Mouse (Mus musculus): ENCODE results near the gene Timm17a.
A peak's percentile ranks its signal among the peaks of the same experiment; 100 is the strongest.

Timm17a gene

GRCm38 (mm10) chr1:135313284-135314031 lies at the start of gene Timm17a:
Gene Timm17a (minus strand): TSS chr1:135313778.
- peak; percentile 95 for DNase-seq

DNA sequence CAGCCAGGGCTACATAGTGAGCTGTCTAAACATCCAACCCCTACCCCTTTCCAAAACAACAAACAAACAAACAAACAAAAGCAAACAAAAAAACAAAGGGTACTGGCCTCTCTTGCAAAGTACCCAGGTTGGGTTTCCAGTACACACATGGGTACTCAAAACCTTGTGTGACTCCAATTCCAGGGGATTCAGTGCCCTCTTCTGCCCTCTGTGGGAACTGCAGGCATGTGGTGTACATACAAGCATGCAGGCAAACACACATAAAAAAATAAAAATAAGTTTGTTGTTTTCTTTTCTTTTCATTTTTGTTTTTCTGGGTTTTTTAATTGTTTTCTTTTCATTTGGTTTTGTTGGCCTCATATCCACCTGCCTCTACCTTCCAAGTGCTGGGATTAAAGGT lies 48.5 kb upstream of the Timm17a start:
- no peak for DNase-seq

DNA sequence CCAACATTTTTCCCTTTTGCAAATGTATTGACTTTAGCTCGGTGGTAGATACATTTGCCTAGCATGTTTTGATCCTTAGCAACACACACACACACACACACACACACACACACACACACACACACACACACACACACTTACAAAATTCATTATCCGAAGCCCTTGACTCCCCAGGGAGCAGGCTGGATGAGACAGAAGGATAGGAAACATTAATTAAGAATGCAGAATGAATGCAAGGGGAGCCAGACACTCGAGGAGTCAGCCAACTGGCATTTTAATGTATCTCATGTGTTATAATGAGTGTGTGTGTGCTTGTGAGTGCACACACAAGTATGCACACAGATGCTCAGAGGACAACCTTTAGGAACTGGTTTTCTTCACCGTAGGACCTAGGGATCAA lies 47.9 kb upstream of the Timm17a start:
- no peak for DNase-seq

DNA sequence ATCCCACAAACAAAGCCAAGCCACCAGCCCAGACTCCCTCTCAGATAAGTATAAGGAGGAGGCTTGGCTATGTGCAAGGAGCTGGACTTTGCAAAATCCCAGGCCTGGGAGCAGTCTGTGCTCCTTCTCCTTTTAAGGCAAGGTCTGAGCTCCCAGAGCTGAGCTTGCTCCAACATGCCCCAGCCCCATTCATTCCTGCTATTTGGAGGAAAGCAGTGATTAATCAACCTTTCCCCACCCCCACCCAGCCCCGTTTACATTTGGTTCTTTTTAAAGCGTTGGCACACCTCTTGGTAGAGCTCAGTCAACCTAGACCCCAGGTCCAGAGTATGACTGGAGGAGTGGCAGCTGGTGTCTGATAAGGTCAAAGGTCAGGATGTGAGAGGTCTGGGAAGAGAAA lies 45.5 kb upstream of the Timm17a start:
- no peak for DNase-seq

DNA sequence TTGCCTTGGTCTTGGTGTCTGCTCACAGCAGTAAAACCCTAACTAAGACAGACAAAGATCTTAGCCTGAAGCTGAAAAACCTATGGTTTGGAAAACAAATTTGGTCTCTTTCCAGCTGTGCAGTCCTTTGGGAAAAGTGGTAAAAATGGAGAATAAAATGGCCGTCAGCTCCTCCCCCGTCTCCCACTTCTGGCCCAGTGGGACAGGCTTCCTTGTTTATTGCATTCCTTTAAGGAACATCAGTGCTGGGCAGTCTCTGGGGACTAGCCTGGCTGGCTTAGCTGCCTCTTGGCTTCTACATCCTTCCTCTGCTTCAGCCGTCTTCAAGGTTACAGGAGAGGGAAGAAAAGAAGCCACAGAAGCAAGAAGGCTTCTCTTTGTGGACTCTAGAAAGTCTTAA lies 38.4 kb upstream of the Timm17a start:
- DNase-seq, result peak; percentile 26 to 28

DNA sequence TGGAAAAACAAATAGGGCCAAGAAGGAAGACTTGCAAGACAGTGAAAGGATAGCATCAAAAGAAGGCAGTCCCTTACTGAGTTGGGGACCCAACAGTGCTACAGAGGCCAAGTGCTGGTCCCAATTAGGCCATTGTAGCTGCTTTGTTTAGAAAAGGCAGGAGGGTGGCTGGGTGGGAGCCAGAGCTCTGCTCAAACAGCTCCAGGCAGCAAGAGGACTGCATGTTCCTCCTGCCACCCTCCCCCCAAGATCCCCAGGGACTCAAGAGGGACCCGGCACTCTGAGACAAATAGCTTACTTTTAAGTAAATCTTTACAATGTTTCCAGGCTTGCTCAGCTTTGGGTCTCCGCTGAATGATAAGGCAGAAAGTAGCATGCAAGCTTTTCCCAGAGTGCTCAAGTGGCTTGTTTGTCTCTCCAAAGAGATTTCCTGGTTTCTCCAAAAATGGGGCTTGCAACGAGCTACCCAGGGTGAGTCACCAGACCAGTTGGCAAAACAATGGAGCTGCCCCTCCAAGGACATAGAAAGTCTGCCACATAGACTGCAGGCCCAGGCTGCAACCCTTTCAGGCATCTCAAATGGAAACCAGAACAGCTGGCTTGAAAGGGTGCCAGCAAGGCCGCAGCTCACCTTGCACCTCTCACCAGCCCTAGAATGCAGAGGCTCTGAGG lies 34.1 kb upstream of the Timm17a start:
- DNase-seq, result no peak

DNA sequence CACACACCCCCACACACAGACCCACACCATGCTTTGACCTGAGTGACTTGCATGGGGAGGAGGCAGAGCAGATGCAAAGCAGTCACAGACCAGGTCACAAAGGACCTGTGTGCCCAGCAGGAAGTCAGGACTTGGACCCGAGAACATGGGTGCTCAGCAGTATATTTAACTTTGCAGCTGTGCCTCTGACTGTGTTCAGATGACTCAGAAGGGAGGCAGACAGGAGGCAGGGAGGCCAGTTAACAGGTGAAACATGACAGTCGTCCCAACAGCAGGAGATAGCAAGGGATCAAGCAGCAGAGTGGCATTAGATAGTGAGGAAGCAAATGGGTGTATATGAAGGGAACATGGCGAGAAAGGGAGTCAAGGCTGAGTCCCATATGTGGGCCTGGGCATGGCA lies 33.3 kb upstream of the Timm17a start:
- DNase-seq, result no peak

- DNase-seq, result no peak
Measured at GRCm38 (mm10) chr1:135344026-135344425, 30.4 kb upstream of the Timm17a start.

DNA sequence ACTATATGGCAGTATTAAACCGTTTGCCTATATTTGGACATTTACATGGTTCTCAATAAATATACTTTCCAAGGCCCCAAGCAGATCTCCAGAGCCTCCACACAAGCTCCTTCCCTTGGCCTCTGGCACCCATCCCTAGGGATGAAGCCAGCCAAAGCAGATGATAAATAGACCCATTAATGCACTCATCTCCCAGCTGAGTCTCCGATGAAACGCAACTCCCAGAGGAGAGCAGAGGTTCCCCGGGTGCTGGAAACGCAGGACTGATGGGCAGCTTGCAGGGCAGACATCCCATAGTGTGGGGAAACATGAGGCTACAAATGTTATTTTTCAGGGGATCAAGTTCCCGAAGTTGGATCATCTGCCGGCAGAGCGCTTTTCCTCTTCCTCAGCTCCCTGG lies 28.4 kb upstream of the Timm17a start:
- no peak for DNase-seq

- no peak for DNase-seq
Measured at GRCm38 (mm10) chr1:135330578-135330977, 17.0 kb upstream of the Timm17a start.

DNA sequence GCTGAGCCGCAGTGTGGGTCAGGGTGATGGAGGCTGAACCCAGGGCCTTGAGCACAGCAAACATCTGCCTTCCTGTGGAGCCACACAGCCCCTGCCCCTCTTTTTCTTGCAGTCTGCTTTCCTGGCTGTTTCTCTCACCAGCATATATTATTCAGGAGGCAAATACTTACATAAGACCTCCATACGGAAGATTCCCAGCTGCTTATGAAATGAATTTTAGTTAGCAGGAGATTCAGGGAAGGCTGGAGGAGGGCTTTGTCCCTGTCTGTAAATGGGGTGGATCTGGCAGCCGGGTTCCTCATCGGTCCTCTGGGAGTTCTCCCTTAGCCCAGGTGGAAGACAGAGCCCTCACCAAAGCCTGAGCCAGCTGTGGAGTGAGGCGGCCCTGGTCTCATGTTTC lies 14.8 kb upstream of the Timm17a start:
- DNase-seq, result no peak

- no peak for DNase-seq
Measured at GRCm38 (mm10) chr1:135325934-135326333, 12.4 kb upstream of the Timm17a start.

DNA sequence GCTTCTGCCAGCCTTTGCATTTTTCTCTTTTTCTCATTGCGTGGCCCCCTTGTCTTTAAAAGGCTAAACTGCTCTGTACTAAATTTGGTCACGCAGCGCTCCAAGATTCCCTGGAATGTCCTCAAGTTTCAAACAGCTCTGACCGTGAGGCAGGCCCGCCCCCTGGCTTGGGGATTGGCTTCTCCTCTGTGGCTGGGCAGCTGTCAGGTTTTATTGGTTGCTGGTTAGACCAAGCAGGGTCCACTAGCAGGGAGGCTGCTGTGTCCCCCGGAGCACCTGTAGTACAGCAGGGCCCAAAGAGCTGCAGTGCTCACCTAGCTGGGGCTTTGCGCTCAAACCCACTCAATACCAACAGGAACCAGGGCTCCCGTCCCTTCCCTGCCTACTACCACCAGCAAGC lies 11.0 kb upstream of the Timm17a start, which contains the start of gene Lmod1:
Gene Lmod1 (plus strand): TSS at position 237 of the 400 bp plus-strand sequence.
- peak; percentile 63 for DNase-seq

- peak; percentile 63 to 75 for DNase-seq
Measured at GRCm38 (mm10) chr1:135323367-135323901, 9.9 kb upstream of the Timm17a start.

GRCm38 (mm10) chr1:135312201-135312600 lies 1.4 kb downstream of the Timm17a start:
- DNase-seq, result peak; percentile 16 to 31

DNA sequence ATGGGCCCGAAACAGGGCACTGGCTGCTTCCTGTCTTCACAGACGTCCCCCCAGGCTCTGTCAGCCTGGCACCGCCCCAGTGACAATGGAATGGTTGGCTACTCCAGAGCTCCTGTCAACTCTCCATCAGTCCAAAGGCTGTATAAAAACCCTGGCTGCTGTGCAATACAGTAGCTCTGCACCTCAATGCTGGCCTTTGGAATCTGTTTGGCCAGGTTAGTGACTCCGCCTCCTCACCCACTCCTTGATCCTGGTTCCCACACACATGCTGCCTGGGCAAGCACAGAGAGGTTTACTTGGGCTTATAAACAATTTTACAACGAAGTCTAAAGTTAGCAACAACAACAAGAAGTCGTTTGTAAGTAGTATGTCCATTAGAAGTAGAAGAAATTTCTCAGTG lies 2.2 kb downstream of the Timm17a start:
- DNase-seq, result peak; percentile 77 to 83

DNA sequence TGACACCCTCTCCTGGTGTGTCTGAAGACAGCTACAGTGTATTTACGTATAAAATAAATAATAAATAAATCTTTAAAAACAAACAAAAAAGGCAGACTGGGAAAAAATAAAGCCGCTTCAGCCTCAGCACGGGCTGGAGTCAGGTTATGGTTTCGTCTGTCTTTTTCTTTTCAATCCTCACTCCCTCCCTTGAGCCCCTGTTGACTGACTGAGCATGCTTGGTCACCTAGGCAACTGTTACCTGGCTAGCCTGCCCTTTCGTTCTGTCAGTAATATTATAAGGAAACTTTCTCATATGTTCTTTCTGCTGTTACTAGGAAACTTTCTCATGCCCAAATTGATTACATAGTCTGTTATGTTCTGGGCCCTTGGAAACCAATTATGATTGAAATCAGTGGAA lies 22.7 kb downstream of the Timm17a start:
- no peak for DNase-seq

GRCm38 (mm10) chr1:135286311-135286710 lies 27.3 kb downstream of the Timm17a start:
- DNase-seq, result no peak

- peak; percentile 54 to 69 for DNase-seq
Measured at GRCm38 (mm10) chr1:135283826-135284291, 29.7 kb downstream of the Timm17a start, which contains the start of gene Rnpep. Gene Rnpep (minus strand): TSS chr1:135284084.

DNA sequence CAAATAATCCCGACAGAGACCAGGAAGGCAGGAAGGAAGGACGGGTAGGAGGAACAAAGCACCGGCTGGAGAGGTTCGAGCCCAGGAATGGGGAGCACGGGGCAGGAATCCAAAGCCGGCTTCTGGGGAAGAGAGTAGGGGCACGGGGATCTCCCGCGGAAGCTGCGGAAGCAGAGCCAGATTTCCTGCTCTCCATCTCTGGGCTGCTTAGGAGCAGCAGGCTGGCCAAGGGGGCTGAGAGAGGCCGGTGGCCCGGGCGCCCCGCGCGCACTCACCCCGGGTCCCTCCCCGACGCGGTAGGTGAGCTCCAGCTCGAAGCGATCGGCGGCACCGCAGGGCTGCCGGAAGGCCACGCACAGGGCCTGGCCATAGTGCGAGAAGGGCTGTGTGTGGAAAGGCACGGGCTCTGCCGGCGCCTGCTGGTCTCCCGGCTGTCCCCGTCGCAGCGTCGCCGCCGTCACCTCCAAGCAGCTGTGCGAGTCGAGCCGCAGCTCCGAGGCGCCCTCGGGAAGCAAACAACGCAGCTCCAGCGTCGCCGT lies 30.2 kb downstream of the Timm17a start:
- DNase-seq, result peak in 1 of 2 experiments; percentile 23

GRCm38 (mm10) chr1:135282536-135283286 lies 30.9 kb downstream of the Timm17a start:
- no peak for DNase-seq

- no peak for DNase-seq
Measured at GRCm38 (mm10) chr1:135281841-135282240, 31.7 kb downstream of the Timm17a start.

GRCm38 (mm10) chr1:135280646-135281045 lies 32.9 kb downstream of the Timm17a start:
- peak; percentile 74 to 79 for DNase-seq

Data from kidney, adult 8-10 months (tissue).